Mouse (Mus musculus) megakaryocyte-erythroid progenitor cell, adult 5-6 weeks (primary cell): ENCODE results near the gene Cmah. TPM values are rescaled to one million over a fixed set of nuclear protein-coding genes. Genes with fewer than 3 reads are reported as not detected.

Source experiments
- ATAC-seq: replicated peaks from 2 replicates; pipeline ENCODE4 v1.8.0; 2016; ENCODE audit warnings: mild to moderate bottlenecking, inconsistent platforms; ENCODE audit not compliant: severe bottlenecking, poor library complexity, low FRiP score, low TSS enrichment
- total RNA-seq, 2 experiments: library from RNA; stranded (forward) in 1 of 2; stranded (reverse) in 1 of 2; fragments of 200-1000, 215-1000 nt in 1 of 2; fragments of >200 nt in 1 of 2; fragmentation: Nextera tagmentation in 1 of 2; gene quantifications; 2 replicates each; pipeline ENCODE4 v1.2.3; 2014 to 2017

The Cmah gene
- total RNA-seq (2014; fragmentation: Nextera tagmentation) (1.5 and 3.0 TPM in 2 replicates), total RNA-seq (2017) (1.4 and 3.3 TPM in 2 replicates)

GRCm38 (mm10) chr13:24327201-24327600 is at the start of gene Cmah:
TSS of gene Cmah (plus strand) at chr13:24327404.
- ATAC-seq = no peak

GRCm38 (mm10) chr13:24279407-24279761 is 47.8 kb upstream of the Cmah start:
- ATAC-seq = no peak

- no peak for ATAC-seq
Measured at GRCm38 (mm10) chr13:24279762-24280438, 47.3 kb upstream of the Cmah start.

GRCm38 (mm10) chr13:24280439-24281431 is 46.5 kb upstream of the Cmah start, which contains the start of gene Carmil1:
TSS of gene Carmil1 (minus strand) at chr13:24280795.
- ATAC-seq = peak; percentile 80

- ATAC-seq = no peak
Measured at GRCm38 (mm10) chr13:24287381-24287780, 39.8 kb upstream of the Cmah start.

GRCm38 (mm10) chr13:24297252-24297651 is 30.0 kb upstream of the Cmah start:
- peak; percentile 55; the same call in 1 of the 2 replicates for ATAC-seq

- no peak for ATAC-seq
Measured at GRCm38 (mm10) chr13:24305486-24305885, 21.7 kb upstream of the Cmah start.

GRCm38 (mm10) chr13:24306248-24306647 is 21.0 kb upstream of the Cmah start:
- ATAC-seq = no peak

GRCm38 (mm10) chr13:24311011-24311940 is 15.9 kb upstream of the Cmah start:
- peak; percentile 90 for ATAC-seq

- ATAC-seq = no peak
Measured at GRCm38 (mm10) chr13:24316563-24316962, 10.6 kb upstream of the Cmah start.

GRCm38 (mm10) chr13:24318618-24319017 is 8.6 kb upstream of the Cmah start:
- 0 out of 2 replicates have a peak, but pooled peaks have one; percentile 47 for ATAC-seq

- ATAC-seq = no peak
Measured at GRCm38 (mm10) chr13:24321313-24321712, 5.9 kb upstream of the Cmah start.

GRCm38 (mm10) chr13:24328036-24328817 is 1.0 kb downstream of the Cmah start:
- no peak for ATAC-seq

- no peak for ATAC-seq
Measured at GRCm38 (mm10) chr13:24330128-24330527, 2.9 kb downstream of the Cmah start.

GRCm38 (mm10) chr13:24330836-24331523 is 3.8 kb downstream of the Cmah start:
- ATAC-seq = no peak

- ATAC-seq = no peak
Measured at GRCm38 (mm10) chr13:24332537-24332936, 5.3 kb downstream of the Cmah start.

GRCm38 (mm10) chr13:24336818-24337217 is 9.6 kb downstream of the Cmah start:
- ATAC-seq = peak; percentile 64

GRCm38 (mm10) chr13:24337874-24338273 is 10.7 kb downstream of the Cmah start:
- peak; percentile 68 for ATAC-seq
